ENCODE assay signal across 26 mouse cellular contexts in genomic region chr7:105387696-105388095, GRCm38 (mm10). TPM values are rescaled to one million over a fixed set of nuclear protein-coding genes. Genes with fewer than 3 reads are reported as not detected.
"Had no signal": no experiment of that assay in that cellular context is flagged by ENCODE, and none has a peak within 500 bp of the region (broad histone marks: within the 10 kb centered on the region; RNA-seq: fewer than 3 reads in every experiment).

No protein-coding gene starts in this region.

- H3K9ac ChIP-seq: liver, embryonic 15.5 days; lung, embryonic 14.5 days; midbrain, embryonic 12.5 days; neural tube, embryonic 12.5 days had no signal

- DNase-seq: lung, adult 18-20 months; lung, embryonic 14.5 days; lung, postnatal 10 days; lung, postnatal 4 days; midbrain, embryonic 14.5 days; retina, postnatal 1 day; right cerebral cortex, adult 18-20 months; right cerebral cortex, postnatal 25 days; right cerebral cortex, postnatal 4 days; spleen, adult 18-20 months; thymus, adult 18-20 months; thymus, postnatal 14 days; thymus, postnatal 36 days had no signal

- H3K4me1 ChIP-seq: liver, embryonic 15.5 days; midbrain, embryonic 10.5 days; midbrain, embryonic 12.5 days; neural tube, embryonic 12.5 days had no signal

- H3K4me2 ChIP-seq: liver, embryonic 15.5 days; lung, embryonic 14.5 days; midbrain, embryonic 12.5 days; neural tube, embryonic 12.5 days had no signal

- H3K9me3 ChIP-seq: liver, embryonic 15.5 days; midbrain, embryonic 10.5 days; midbrain, embryonic 12.5 days; neural tube, embryonic 12.5 days had no signal

- H3K27ac ChIP-seq: liver, embryonic 15.5 days; midbrain, embryonic 10.5 days; midbrain, embryonic 12.5 days; neural tube, embryonic 12.5 days had no signal

- H3K4me3 ChIP-seq: liver, embryonic 15.5 days; midbrain, embryonic 10.5 days; midbrain, embryonic 12.5 days; neural tube, embryonic 12.5 days had no signal

- H3K27me3 ChIP-seq: liver, embryonic 15.5 days; midbrain, embryonic 12.5 days; neural tube, embryonic 12.5 days had no signal

RNA-seq across cellular contexts. Expression of gene Gm5901, which starts 12.9 kb away (rescaled TPM):
- total RNA-seq: megakaryocyte-erythroid progenitor cell, adult 5-6 weeks; midbrain, postnatal 0 days; monocyte, adult 5-6 weeks had no signal
- polyA plus RNA-seq: liver, embryonic 15.5 days; lung, embryonic 14.5 days; lung, embryonic 16.5 days; midbrain, embryonic 10.5 days; midbrain, embryonic 12.5 days; midbrain, embryonic 14.5 days; neural tube, embryonic 12.5 days; neural tube, embryonic 14.5 days; small intestine, adult 2 months; stomach, embryonic 14.5 days; stomach, embryonic 16.5 days; thymus, postnatal 0 days had no signal

RNA-seq across cellular contexts. Expression of gene Cnga4, which starts 16.7 kb away (rescaled TPM):
- total RNA-seq: megakaryocyte-erythroid progenitor cell, adult 5-6 weeks; monocyte, adult 5-6 weeks had no signal
- polyA plus RNA-seq: liver, embryonic 15.5 days; lung, embryonic 16.5 days; midbrain, embryonic 10.5 days; neural tube, embryonic 14.5 days; stomach, embryonic 14.5 days; stomach, embryonic 16.5 days had no signal

RNA-seq across cellular contexts. Expression of gene Olfr692, which starts 19.7 kb away (rescaled TPM):
- total RNA-seq: megakaryocyte-erythroid progenitor cell, adult 5-6 weeks; midbrain, postnatal 0 days; monocyte, adult 5-6 weeks had no signal
- polyA plus RNA-seq: liver, embryonic 15.5 days; lung, embryonic 14.5 days; lung, embryonic 16.5 days; midbrain, embryonic 10.5 days; midbrain, embryonic 12.5 days; midbrain, embryonic 14.5 days; neural tube, embryonic 12.5 days; neural tube, embryonic 14.5 days; small intestine, adult 2 months; stomach, embryonic 14.5 days; stomach, embryonic 16.5 days; thymus, postnatal 0 days had no signal

RNA-seq across cellular contexts. Expression of gene Cckbr, which starts 37.8 kb away (rescaled TPM):
- total RNA-seq: megakaryocyte-erythroid progenitor cell, adult 5-6 weeks; monocyte, adult 5-6 weeks had no signal
- polyA plus RNA-seq: liver, embryonic 15.5 days had no signal
